Mouse (Mus musculus) 416B (cell line): ENCODE measurements around the gene Crlf1.

Source experiments
- DNase-seq: peaks from one replicate; pipeline ENCODE4 v3.0.0; 2011; ENCODE audit warnings: low read depth

Crlf1 gene

DNA sequence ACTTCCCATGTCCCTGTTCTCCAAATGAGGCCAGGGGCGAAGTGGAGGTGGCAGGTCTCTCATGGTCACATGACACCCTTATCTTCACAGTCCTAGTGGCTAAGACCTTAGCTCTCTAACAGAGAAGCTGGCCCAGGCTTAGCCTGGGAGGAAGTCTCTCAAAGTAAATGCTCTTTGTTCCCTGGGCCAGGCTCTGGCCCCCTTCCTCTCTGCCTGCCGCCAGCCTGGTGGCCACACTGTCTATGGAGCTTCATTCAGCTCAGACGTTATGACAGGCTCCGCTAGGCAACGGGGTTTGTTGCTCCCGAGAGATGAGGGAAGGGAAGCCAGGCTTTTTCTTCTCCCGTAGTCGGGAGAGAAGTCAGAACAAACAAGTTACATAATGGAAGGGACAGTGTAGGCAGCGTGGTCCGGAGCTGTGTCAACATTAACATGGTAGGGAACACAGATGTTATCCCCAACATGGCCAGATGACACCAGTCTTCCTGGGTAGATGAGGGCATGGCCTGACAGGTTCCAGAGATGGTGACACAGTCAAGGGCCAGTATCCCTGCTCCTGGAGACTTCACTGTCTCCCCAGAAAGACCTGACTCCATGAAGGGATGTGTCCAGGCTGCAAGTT, 23.6 kb upstream of the Crlf1 start:
- DNase-seq: no peak

DNA sequence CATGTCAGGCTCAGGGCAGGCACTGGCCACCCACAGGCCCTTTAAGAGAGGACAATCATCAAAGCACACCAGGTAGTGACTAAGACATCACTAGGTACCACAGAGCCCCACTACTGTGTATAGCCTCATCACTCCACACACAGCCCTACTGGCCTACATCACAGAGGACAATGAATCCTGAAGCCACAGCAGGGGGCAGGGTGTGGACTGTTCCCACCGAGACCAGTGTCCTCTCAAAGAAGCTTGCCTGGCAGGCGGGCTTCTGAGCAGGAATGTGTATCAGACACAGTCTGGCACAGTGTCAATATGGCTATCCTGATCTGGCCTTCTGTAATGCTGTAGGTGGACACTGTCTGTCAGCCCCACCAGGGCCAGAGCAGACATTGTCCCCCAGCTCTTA, 23.0 kb upstream of the Crlf1 start:
- DNase-seq: no peak

DNA sequence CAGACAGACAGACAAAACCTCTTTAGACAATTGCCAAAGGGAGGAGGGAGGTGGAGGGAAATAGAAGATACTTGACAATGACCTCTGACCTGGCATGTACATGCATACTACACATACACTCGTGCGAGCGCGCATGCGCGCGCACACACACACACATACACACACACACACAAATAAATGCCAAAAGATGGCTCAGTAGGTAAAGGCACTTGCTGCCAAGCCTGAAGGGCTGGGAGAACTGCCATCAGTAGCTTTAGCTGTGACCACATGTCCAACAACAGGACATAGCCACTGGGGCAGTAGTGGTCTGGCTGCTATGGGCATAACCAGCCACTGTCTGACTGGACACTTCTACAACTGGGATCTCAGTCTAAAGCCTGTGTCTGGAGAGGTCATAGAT, 21.1 kb upstream of the Crlf1 start:
- no peak for DNase-seq

DNA sequence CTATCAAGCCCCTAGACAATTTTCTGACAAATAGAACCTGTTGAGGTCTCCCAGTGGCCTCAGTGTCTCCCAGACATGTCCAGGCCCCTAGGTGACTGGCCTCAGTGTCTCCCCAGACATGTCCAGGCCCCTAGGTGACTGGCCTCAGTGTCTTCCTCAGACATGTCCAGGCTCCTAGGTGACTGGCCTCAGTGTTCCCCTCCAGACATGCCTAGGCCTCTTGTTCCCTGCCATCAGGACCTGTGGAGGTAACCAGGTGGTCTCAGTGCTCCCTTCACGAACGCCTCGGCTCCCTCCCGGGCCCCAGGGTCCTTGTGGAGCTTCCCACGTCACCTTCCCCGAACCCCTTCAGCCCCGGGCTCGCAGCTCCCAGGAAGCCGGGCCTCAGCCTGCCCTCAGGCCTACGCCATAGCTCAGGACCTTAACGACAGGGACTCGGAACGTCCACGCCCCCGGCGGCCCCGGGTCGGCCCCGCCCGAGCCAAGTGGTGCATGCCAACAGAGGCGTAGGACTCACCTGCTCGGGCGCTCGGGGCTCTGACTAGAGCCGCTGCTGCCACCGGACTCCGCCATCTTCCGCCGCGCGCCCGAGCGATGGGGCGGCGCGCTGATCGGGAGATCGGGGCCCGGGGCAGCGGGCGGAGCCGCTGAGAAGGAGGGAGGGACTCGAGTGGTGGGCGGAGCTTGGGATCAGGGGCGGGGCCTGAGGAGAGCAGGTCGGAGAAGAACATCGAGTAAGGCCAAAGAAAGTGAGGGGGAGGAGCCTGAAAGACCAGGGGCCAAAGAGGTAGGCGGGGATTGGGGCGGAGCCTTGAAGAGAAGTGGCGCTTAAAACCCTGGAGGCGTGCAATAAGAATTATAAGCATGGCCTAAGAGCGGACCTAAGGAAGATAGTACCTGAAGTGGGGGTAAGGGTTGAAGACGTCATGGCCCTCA, 16.4 kb upstream of the Crlf1 start, which contains the start of gene Klhl26:
Klhl26 (minus strand) TSS at position 636 of the 936 bp plus-strand sequence.
- peak; percentile 98 for DNase-seq

DNA sequence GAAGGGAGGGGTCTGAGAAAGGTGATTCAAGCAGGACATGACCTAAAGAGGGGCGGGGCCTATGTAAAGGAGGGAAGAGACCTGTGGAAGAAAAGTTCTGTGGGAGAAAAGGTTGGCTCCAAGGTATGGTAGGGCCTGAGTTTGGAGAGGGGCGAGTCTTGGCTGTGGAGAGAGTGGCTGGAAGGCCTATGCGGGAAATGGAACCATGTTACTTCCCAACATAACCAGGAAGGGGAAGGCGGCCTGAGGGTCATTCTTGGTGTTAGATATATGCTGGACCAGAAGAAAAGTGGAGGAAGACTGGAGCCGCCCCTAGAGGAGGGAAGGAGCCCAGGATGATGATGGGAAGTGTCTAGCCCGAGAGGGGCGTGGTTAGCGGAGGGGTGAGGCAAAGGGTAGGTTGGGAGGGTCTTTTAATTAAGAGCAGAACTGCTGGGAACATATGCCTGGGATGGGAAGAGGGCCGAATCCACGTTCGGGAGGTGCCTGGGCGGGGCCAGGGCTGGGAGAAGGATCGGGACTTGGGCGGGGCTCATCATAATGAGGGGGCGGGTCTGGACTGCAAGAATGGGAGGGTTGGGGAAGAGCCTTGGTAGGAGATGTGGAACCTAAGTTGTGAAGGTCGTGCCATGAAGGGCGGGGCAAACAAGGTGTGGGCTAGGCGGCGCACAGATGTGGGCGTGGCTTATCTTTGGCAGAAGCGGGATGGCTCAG, 15.5 kb upstream of the Crlf1 start:
- peak; percentile 61 for DNase-seq

DNA sequence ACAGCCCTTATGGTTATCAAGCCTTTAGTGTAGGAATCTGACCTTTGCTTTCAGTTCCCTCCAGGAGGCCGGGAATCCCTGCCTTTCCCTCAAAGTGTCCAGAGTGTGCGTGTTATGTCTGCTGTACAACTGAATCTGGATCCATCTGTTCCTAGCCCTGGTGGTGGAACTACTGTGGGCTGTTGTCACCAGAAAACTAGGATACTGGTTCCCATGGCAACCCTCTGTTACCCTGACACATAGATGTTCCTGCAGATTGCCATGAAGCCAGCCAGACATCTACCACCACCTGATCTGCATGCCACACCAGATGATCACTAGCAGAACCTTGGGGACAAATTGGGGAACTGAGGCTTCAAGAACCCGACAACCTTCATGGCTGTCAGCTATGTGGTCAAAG, 11.1 kb upstream of the Crlf1 start:
- no peak for DNase-seq

DNA sequence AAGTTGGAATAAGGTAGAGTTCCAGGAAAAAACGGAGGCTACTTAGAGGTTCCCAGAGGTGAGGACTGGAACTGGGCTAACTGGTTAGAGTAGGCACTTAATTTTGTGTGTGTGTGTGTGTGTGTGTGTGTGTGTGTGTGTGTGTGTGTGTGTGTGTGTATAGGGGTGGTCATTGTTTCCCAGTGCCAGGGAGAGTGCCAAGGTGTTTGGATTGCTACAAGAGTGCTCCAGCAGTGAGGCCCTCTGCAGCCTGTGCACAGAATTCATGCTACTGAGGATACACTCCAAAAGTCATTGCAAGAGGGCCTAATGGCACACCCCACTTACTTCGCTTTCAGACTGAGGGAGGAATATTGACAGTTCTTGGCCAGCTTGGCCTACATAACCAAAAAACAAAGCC, 10.0 kb upstream of the Crlf1 start:
- DNase-seq: no peak

DNA sequence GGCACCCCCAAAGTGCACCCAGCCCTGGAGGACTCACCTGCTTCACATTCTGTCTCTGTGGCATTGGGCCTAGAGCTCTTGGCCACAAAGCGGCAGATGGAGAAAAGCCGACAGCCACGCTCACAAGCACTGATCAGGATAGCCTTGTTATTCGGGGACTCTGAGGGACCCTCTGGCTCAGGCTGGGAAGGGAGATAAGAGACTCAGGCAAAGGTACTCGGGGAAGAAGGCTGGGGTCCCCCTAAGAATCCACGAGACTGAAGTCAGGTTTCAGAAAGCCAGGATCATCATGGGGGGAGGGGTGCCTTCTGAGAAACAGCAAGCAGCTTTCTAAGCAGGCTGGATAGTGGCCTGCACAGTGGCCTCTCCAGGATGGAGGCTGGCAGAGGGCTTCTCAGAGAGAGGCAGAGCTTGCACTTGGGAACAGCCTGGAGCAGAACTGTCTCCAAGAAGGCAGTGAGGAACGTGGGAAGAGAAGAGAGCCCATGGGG, 6.7 kb upstream of the Crlf1 start:
- DNase-seq: no peak

DNA sequence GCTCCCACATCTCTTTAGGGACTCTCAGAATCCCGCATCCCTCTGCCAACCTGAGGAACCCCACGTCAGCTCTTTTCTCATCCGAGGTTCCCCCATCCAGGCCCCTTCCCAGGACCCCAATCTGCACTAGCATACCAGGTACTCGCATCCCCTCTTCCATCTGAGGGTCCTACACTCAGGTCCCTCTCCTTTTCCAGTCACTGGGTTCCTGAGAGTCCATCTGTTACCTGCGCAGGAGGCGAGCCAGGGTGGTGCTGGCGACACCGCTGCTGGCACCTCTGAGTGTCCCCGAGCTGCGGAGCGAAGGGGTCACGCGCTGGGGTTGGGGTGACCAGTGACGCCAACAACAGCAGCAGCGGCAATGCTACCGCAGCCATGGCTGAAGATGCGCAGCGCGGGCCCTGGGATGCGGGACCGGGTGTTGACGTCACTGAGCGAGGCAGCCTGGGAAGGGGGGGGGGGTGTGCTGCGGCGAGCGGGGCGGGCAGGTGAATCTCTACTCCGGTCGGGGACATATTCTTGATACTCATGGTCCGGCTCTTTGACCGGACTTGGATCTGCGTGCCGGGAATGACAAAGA, 5.9 kb upstream of the Crlf1 start, which contains the start of gene Tmem59l:
Tmem59l (minus strand) TSS at position 418 of the 580 bp plus-strand sequence.
- no peak for DNase-seq

DNA sequence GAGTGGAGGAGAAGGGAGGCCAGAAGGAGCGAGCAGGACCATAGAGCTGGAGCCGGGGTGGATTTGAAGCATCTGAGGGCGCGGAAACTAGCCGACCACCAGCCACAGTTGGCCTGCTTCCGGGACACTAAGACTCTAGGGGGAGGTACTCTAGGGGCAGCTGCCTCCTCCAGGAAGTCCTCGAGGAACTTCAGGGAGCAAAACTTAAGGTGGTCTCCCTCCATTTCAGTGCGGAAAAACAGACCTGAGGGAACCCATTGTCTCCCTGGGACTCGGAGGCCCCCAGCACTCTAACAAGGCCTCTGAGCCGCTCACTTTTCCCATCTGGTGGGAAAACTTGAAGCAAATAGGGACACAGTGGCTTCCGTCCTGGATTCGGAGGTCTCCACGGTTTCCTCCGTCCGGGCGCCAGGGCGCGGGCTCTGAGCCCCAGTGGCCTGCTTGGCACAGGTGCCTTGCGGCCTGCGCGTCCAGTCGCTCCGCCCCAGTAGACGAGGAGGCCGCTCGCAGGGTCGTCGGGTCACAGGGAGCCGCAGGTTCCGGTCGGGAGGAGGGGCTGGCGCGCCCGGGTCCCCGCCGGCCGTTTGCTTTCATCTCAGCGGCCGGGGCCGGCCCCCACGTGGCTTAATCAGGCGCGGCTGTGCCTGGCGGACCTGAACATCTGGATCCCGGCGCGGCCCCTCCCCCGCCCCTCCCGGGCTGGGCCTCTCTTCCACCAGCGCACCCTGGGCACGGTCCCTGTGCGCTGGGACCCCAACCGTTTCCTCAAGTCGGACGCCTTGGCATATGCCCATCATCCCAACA, 4.8 kb upstream of the Crlf1 start:
- no peak for DNase-seq

DNA sequence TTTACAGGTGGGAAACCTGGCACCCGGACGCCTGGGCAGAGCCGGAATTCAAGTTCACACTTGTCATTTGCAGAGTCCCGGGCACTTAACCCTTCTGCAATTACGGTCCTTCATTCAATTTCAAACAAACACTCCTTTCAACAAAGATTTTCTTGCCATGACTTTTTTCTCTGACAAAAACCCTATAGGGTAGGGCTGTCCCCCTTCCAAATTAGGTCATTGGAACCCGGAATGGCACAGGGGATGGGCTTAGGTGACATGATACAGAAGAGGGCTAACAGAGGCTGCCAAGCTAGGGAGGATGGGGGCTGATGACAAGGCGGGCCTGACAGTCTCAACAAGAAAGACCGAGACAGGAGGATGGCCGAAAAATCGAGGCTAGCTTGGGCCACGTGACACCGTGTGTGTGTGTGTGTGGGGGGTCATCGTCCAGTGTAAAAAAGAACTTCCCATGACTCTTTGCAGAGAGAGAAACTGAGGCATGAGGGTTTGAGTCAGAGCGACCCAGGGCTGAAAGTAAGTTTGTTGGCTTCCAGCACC, 4.0 kb upstream of the Crlf1 start:
- no peak for DNase-seq

DNA sequence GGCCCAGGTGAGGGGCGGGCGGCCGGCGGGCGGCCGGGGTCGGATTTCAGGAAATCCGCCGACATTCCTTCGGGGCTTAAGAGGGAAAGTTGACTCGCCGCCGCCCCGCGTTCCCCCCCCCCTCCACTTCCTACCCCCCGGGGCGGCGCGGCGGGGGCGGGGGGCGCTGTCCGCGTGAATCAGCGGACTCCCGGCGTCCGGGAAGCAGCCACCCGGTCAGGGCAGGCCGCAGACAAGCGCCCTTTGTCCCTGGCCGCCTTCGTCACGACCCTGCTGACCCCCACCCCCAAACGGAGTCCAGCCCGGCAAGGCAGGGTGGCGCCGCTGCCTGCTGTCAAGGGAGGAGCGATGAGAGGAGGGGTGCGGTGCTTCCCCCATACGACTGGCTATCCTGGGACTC, 3.4 kb upstream of the Crlf1 start:
- no peak for DNase-seq

DNA sequence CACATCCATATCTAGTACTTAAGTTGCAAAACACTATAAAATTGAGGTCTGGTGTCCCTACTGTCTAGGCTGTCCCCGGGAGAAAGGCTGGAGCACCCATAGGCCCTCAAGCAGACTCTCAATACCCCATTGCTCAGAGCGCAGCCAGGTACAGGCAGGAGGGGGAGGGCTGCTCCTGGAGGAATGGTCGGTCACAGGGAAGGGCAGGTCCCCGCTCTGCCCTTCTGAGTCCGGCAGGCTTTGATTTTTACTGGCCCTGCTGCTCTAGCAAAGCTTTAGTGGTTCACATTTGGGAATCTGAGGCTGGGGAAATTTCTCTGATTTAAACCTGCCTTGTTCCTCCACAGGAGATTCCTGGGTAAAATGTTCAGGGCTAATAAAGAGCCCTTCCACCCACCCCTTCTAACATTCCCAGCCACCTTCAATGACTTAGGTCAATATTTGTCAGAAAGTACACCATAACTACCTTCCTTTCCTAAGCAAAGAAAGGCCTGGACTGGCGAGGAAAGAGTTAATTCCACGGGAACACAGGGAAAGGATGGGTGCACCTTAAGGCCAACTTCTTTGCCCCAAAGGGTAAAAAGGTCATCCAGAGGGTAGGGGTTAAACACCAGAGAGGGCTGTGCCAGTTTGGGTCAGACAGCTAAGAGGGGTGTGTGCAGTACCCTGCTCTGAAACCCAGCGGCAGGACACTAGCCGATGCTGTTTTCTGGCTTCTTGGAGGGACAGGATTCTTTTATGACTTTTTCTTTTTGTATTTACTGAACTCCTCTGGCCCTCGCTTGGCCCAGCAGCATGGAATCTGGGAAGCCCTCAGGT, 2.7 kb upstream of the Crlf1 start:
- DNase-seq: no peak

DNA sequence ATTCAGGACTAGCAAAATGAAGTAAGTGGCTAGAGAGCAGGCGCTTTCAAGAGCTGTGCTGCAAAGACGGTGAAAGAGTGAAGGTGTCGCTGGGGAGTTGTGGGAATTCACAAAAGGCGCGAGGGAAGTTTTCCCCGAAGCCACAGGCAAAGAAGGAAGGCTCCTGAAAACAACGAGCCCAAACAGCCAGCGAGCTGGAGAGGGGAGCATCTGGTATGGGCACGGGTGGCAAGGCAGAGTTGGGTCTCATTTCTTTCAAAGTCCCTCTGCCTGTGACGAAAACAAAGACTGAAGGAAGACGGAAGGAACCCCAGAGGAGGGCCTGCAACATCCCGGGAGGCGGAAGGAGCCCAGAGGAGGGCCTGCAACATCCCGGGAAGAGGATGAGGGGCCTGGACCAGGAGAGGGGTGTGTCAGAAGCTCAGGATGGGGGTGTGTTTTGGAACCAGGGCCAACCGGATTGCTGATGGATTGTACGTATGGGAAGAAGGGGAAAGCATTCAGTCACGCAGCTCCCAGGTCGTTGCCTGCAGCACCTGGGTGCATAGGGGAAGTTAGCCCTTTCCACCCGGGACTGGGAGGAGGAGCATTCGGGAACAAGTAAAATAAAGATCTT, 2.0 kb upstream of the Crlf1 start:
- no peak for DNase-seq

DNA sequence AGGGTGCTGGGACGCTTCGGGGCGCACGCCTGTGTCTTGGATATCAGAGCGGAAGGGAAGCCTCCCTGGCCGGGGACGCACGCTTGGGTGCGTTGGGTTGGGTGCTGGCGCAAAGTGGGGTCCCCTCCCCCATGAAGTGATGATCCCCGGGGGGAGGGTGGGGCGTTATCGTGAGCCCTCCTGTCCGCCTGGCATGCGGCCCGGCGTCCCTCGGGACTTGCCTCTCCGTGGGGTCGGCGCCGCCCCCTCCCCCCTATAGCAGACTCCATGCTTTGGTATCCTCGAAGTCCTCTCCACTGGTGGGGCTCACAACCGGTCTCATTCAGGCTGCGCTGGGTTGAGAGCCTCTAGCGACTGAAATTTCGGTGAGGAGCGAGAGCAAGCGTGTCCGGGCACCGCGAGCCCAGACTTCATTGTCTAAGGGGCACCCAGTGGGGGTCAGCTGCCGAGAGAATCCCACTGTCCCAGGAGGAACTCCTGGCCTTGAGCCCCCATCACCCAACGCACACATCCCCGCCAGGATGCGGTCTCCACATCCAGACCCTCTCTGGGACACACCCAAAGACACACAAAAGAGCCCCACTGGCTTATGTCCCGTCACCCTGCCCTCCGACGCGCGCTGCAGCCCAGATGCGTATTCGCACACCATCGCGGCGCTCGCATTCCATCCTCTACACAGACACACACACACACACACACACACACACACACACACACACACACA, 896 bp downstream of the Crlf1 start:
- no peak for DNase-seq

DNA sequence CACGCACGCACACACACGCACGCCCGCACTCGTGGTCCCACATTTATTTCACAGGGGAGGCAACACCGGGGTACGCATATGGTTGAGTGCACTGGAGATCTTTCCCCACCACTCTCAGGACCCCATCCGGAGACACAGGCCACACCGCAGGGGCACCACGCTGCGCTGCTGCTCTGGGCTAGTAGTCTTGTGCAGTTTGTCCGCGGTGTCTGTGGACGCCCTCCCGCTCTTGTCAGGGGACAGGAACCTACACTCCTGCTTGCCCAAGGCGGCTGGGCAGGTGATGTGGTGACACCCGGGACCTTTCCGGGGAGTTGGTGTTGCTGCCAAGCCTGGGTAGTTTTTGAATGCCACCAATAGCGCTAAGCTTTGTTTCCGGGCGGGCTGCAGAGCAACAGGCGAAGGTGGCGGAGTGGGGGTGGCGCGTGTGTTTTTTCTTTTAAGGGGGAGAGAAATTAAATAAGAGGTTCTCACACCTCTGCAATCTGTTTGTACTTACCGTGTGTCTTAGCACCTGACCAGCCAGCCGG, 1.5 kb downstream of the Crlf1 start:
- DNase-seq: no peak

DNA sequence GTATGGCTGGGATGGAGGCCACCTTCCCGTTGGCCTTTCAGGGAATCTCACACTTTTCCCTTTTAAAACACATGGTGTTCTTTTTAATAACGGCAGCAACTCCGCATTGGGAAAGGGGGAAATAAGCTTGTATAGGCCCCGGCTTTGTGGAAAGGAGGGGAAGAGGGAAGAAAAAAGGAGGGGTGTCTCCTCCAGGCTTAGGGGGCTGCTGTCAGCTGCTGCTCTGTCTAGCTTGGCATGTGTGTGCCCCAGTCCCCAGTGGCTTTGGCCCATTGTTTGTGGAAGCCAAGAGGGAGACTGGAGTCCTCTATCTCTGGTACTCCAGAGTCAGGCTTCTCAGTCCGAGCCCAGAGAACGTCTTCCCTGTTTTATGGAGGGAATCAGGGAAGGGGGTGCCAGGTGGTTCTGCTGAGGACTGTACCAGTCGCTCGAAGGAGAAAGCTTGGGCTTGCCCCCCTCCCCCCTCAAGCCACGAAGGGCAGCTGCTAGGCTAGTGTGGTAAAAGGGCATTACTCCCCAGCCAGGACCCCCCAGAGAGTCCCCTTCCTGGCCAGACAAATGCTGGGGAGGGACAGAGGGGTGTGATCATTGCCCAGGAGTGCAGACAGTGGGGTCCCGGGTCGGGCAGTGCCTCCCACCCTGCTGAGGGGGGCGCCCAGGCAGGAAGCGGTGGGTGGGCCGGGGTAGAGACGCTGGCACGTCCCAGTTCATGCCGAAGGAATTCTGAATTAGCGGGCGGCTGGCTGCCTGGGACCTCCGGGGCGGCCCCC, 2.2 kb downstream of the Crlf1 start:
- no peak for DNase-seq

DNA sequence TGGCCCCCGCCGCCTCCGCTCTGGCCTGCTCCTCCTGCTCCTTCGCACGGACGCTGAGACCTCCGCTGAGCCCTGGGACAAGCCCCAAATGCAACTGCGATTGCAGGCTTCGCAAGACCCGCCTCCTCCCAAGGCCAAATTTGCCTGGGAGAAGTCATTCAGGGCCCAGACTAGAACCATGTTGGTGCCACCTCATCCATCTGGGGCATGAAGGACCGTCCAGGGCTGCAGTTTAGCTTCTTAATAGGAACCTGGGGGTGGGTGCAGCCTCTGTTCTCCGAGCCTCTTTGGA, 2.8 kb downstream of the Crlf1 start:
- DNase-seq: no peak
